Mouse (Mus musculus): ENCODE results near the gene Ankrd23.

GRCm38 (mm10) chr1:36559888-36560287 lies 23.2 kb upstream of the Ankrd23 start:
- TF ChIP-seq CTCF (IDR thresholded peaks at IDR 0.05; ENCODE audit: control insufficient read depth, insufficient read depth, low read length): no peak
- TF ChIP-seq POLR2A (IDR thresholded peaks at IDR 0.05; ENCODE audit: borderline replicate concordance, control insufficient read depth, low read depth, low read length): no peak
